Mouse (Mus musculus): ENCODE data around the gene Cenpw.

GRCm38 (mm10) chr10:30167700-30168099 is 32.7 kb downstream of the Cenpw start:
- no peak for TF ChIP-seq CTCF (conservative IDR thresholded peaks at IDR 0.05 in 1 of 2, IDR thresholded peaks at IDR 0.05 in 1 of 2; ENCODE audit: low read depth in 2 of 2, low read length in 2 of 2)
- no peak for TF ChIP-seq JUND (conservative IDR thresholded peaks at IDR 0.05; ENCODE audit: low read depth, low read length)
- no peak for TF ChIP-seq ZC3H11A (IDR thresholded peaks at IDR 0.05; ENCODE audit: low read depth, low read length)
- TF ChIP-seq POLR2AphosphoS2 (IDR thresholded peaks at IDR 0.05; ENCODE audit: low read depth, low read length) = no peak
- TF ChIP-seq USF1 (IDR thresholded peaks at IDR 0.05; ENCODE audit: low read depth, low read length) = no peak
